Mouse (Mus musculus): ENCODE data around the gene Zfp961. TPM values are rescaled to one million over a fixed set of nuclear protein-coding genes. Genes with fewer than 3 reads are reported as not detected.
"Not testable (repeated sequence)": the region's sequence is repeated elsewhere in the genome, so short reads cannot be mapped to it uniquely, and the experiment has no call there.

Zfp961 gene
- total and polyA plus RNA-seq, 3 experiments = 4.4 to 8.0 (median 5.5) TPM

- 65% methylated on average over 2 of the region's 2 CpGs for WGBS
These were observed 10.3 kb upstream of the Zfp961 start for GRCm38 (mm10) chr8:71940293-71941208.

GRCm38 (mm10) chr8:71941776-71942175 lies 9.1 kb upstream of the Zfp961 start:
- intact Hi-C loops (cut with DNase I) = no loop called here
- no peak overlapping the region for H3K27ac ChIP-seq
- 79% methylated on average over 1 of the region's 1 CpGs for WGBS
- H3K9ac ChIP-seq (ENCODE audit: low read depth, low read length) = no peak overlapping the region
- H3K79me2 ChIP-seq (replicated peaks; ENCODE audit: control insufficient read depth, insufficient read depth, low read length) = no peaks in the 10 kb centered on the region
- H3K4me1 ChIP-seq (ENCODE audit: control insufficient read depth, insufficient read depth, low read length) = no peaks in the 10 kb centered on the region
- no peak for DNase-seq
- H3K4me3 ChIP-seq = no peak overlapping the region
- no peaks in the 10 kb centered on the region for H3K27me3 ChIP-seq (ENCODE audit: control insufficient read depth, insufficient read depth, low read length)
- TF ChIP-seq EP300 (IDR thresholded peaks at IDR 0.05; ENCODE audit: insufficient read depth, low read depth, low read length) (no peak), POLR2A (IDR thresholded peaks at IDR 0.05; ENCODE audit: insufficient read depth, low read depth, low read length) (no peak), CTCF (IDR thresholded peaks at IDR 0.05) (no peak)
- no peaks in the 10 kb centered on the region for H3K36me3 ChIP-seq (ENCODE audit: control insufficient read depth, insufficient read depth, low read length)

More at GRCm38 (mm10) chr8:71940293-71941208, 10.3 kb upstream of the Zfp961 start:
- intact Hi-C loops (cut with DNase I) = no loop called here
- no peaks in the 10 kb centered on the region for H3K27me3 ChIP-seq (ENCODE audit: control insufficient read depth, insufficient read depth, low read length)
- DNase-seq = no peak
- TF ChIP-seq POLR2A (IDR thresholded peaks at IDR 0.05; ENCODE audit: insufficient read depth, low read depth, low read length) (no peak), EP300 (IDR thresholded peaks at IDR 0.05; ENCODE audit: insufficient read depth, low read depth, low read length) (no peak), CTCF (IDR thresholded peaks at IDR 0.05) (no peak)
- H3K79me2 ChIP-seq (replicated peaks; ENCODE audit: control insufficient read depth, insufficient read depth, low read length) = no peaks in the 10 kb centered on the region
- no peaks in the 10 kb centered on the region for H3K36me3 ChIP-seq (ENCODE audit: control insufficient read depth, insufficient read depth, low read length)
- no peak overlapping the region for H3K9ac ChIP-seq (ENCODE audit: low read depth, low read length)
- no peak overlapping the region for H3K4me3 ChIP-seq
- no peak overlapping the region for H3K27ac ChIP-seq
- H3K4me1 ChIP-seq (ENCODE audit: control insufficient read depth, insufficient read depth, low read length) = no peaks in the 10 kb centered on the region

GRCm38 (mm10) chr8:71948624-71949023 lies 2.2 kb upstream of the Zfp961 start:
- intact Hi-C loops (cut with DNase I) = no loop called here
- H3K27me3 ChIP-seq (ENCODE audit: control insufficient read depth, insufficient read depth, low read length) = no peaks in the 10 kb centered on the region
- no peak overlapping the region for H3K27ac ChIP-seq
- H3K9ac ChIP-seq (ENCODE audit: low read depth, low read length) = no peak overlapping the region
- DNase-seq = no peak
- no peak for TF ChIP-seq EP300 (IDR thresholded peaks at IDR 0.05; ENCODE audit: insufficient read depth, low read depth, low read length)
- TF ChIP-seq POLR2A (IDR thresholded peaks at IDR 0.05; ENCODE audit: insufficient read depth, low read depth, low read length) = no peak
- TF ChIP-seq CTCF (IDR thresholded peaks at IDR 0.05) = no peak
- no peaks in the 10 kb centered on the region for H3K79me2 ChIP-seq (replicated peaks; ENCODE audit: control insufficient read depth, insufficient read depth, low read length)
- no peak overlapping the region for H3K4me3 ChIP-seq
- peaks cover 2% of the 10 kb centered on the region; the same call in 1 of the 2 replicates for H3K36me3 ChIP-seq (ENCODE audit: control insufficient read depth, insufficient read depth, low read length)
- 87% methylated on average over 5 of the region's 5 CpGs for WGBS
- 0 out of 2 replicates have a peak, but pooled peaks cover 1% of the 10 kb centered on the region for H3K4me1 ChIP-seq (ENCODE audit: control insufficient read depth, insufficient read depth, low read length)

- H3K4me1 ChIP-seq (ENCODE audit: control insufficient read depth, insufficient read depth, low read length) = 0 out of 2 replicates have a peak, but pooled peaks cover 1% of the 10 kb centered on the region
- no peak overlapping the region; the same call in 1 of the 2 replicates for H3K27ac ChIP-seq
- no peak overlapping the region for H3K9ac ChIP-seq (ENCODE audit: low read depth, low read length)
- intact Hi-C loops (cut with DNase I) = loop anchor here (1.0 to 5.0 kb wide), 3 partner anchors 29 to 64 kb away; partner anchors contain the start of genes Zfp617 and Zfp882
- peak; percentile 9 to 28 for DNase-seq
- TF ChIP-seq POLR2A (IDR thresholded peaks at IDR 0.05; ENCODE audit: insufficient read depth, low read depth, low read length) (no peak), EP300 (IDR thresholded peaks at IDR 0.05; ENCODE audit: insufficient read depth, low read depth, low read length) (no peak), CTCF (IDR thresholded peaks at IDR 0.05) (no peak)
- H3K27me3 ChIP-seq (ENCODE audit: control insufficient read depth, insufficient read depth, low read length) = no peaks in the 10 kb centered on the region
- H3K79me2 ChIP-seq (replicated peaks; ENCODE audit: control insufficient read depth, insufficient read depth, low read length) = no peaks in the 10 kb centered on the region
- peak overlapping the region; percentile 91 for H3K4me3 ChIP-seq
- WGBS = 20% methylated on average over 14 of the region's 14 CpGs
- peaks cover 2% of the 10 kb centered on the region; the same call in 1 of the 2 replicates for H3K36me3 ChIP-seq (ENCODE audit: control insufficient read depth, insufficient read depth, low read length)
These were observed 761 bp downstream of the Zfp961 start for GRCm38 (mm10) chr8:71951436-71952161.

- 97% methylated on average over 1 of the region's 1 CpGs for WGBS
- no peaks in the 10 kb centered on the region for H3K27me3 ChIP-seq (ENCODE audit: control insufficient read depth, insufficient read depth, low read length)
- no peak overlapping the region for H3K27ac ChIP-seq
- DNase-seq = no peak
- intact Hi-C loops (cut with DNase I) = loop anchor here (5.0 kb wide), 2 partner anchors 45 to 65 kb away; partner anchors contain the start of genes Zfp617 and Zfp882
- H3K4me3 ChIP-seq = no peak overlapping the region
- TF ChIP-seq EP300 (IDR thresholded peaks at IDR 0.05; ENCODE audit: insufficient read depth, low read depth, low read length) = no peak
- no peak for TF ChIP-seq CTCF (IDR thresholded peaks at IDR 0.05)
- no peak for TF ChIP-seq POLR2A (IDR thresholded peaks at IDR 0.05; ENCODE audit: insufficient read depth, low read depth, low read length)
- no peaks in the 10 kb centered on the region for H3K79me2 ChIP-seq (replicated peaks; ENCODE audit: control insufficient read depth, insufficient read depth, low read length)
- H3K9ac ChIP-seq (ENCODE audit: low read depth, low read length) = no peak overlapping the region
- H3K36me3 ChIP-seq (ENCODE audit: control insufficient read depth, insufficient read depth, low read length) = peaks cover 2% of the 10 kb centered on the region; the same call in 1 of the 2 replicates
- 0 out of 2 replicates have a peak, but pooled peaks cover 1% of the 10 kb centered on the region for H3K4me1 ChIP-seq (ENCODE audit: control insufficient read depth, insufficient read depth, low read length)
These were observed 1.7 kb downstream of the Zfp961 start for GRCm38 (mm10) chr8:71952489-71952888.

- H3K27ac ChIP-seq; H3K27me3 ChIP-seq (ENCODE audit: control insufficient read depth, insufficient read depth, low read length); H3K4me3 ChIP-seq; H3K9ac ChIP-seq (ENCODE audit: low read depth, low read length); DNase-seq; H3K36me3 ChIP-seq (ENCODE audit: control insufficient read depth, insufficient read depth, low read length); H3K4me1 ChIP-seq (ENCODE audit: control insufficient read depth, insufficient read depth, low read length); H3K79me2 ChIP-seq (replicated peaks; ENCODE audit: control insufficient read depth, insufficient read depth, low read length): not testable (repeated sequence)
- WGBS = 94% methylated on average over 16 of the region's 16 CpGs
- intact Hi-C loops (cut with DNase I) = loop anchor here (5.0 kb wide), 2 partner anchors 46 to 66 kb away; partner anchors contain the start of genes Zfp617 and Zfp882
These were observed 2.3 kb downstream of the Zfp961 start for GRCm38 (mm10) chr8:71952961-71953700.

Data from heart, adult 2 months (tissue).